Mouse (Mus musculus) cortical plate, adult 2 months (tissue): Measurements from ENCODE around the gene Nlrx1.

Experiments used
- CTCF ChIP-seq: fragments of 200-500 bp; IDR thresholded peaks from 2 replicates; pipeline ENCODE4 v1.5.1; 2011; ENCODE audit warnings: mild to moderate bottlenecking, control low read depth, low read length; ENCODE audit not compliant: insufficient read depth; ENCODE audit errors: extremely low read depth
- POLR2A ChIP-seq: fragments of 200-500 bp; IDR thresholded peaks from 2 replicates; pipeline ENCODE4 v1.6.1; 2011; ENCODE audit warnings: mild to moderate bottlenecking, low read length, control low read depth; ENCODE audit not compliant: insufficient read depth; ENCODE audit errors: extremely low read depth

DNA sequence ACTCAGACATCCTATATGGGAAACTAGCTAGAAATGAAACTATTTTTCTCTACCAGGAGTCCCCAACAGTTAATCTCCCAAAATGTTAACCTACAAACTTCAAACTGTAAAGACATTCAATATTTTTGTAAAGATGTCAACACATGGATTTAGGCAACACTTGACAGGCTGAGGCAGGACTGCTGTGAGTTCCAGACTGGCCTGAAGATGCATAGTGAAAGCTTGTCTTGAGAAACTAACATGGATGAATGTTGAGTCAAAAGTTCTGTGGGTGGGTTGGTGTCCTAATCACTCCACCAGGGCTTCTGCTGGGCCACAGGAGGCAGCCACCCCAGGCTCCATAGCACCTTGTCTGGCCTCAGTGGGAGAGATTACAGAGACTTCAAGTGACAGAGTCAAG is 36.8 kb downstream of the Nlrx1 start:
- no peak for TF ChIP-seq POLR2A
- no peak for TF ChIP-seq CTCF
